Mouse (Mus musculus): ENCODE data around the gene Sntb2. TPM values are rescaled to one million over a fixed set of nuclear protein-coding genes. Genes with fewer than 3 reads are reported as not detected.

Gene Sntb2
- total RNA-seq, 2 experiments from 2014 or later, result 17.2 to 17.9 TPM

Other genes starting within 250 kb of the Sntb2 start
- gene Has3, start 65.5 kb upstream of the Sntb2 start, total RNA-seq (2021), result 1 to 10 TPM; 2.8 to 4.5 TPM
- 10 to 100 TPM; 37.6 to 42.8 TPM for gene Utp4, start 42.1 kb upstream of the Sntb2 start, total RNA-seq (2021)
- gene Vps4a, start 95.5 kb downstream of the Sntb2 start, total RNA-seq (2021), result 100 to 1,000 TPM; 116 to 117 TPM
- gene Pdf, start 112.9 kb downstream of the Sntb2 start, total RNA-seq (2021), result 10 to 100 TPM; 24.1 to 31.3 TPM
- 10 to 100 TPM; 28.7 to 28.9 TPM for gene Cog8, start 120.9 kb downstream of the Sntb2 start, total RNA-seq (2021)
- 10 to 100 TPM; 44.4 to 45.9 TPM for gene Nip7, start 121.1 kb downstream of the Sntb2 start, total RNA-seq (2021)
- gene Tmed6, start 129.9 kb downstream of the Sntb2 start, total RNA-seq (2021), result not detected
- gene Terf2, start 160.8 kb downstream of the Sntb2 start, total RNA-seq (2021), result 10 to 100 TPM; 31.2 to 35.8 TPM
- 100 to 1,000 TPM in 1 of 2 experiments, 10 to 100 TPM in 1; 93.9 to 105 TPM for gene Cyb5b, start 214.9 kb downstream of the Sntb2 start, total RNA-seq (2021)